Mouse (Mus musculus): ENCODE results near the gene Cnbd2.

Gene Cnbd2

GRCm38 (mm10) chr2:156309948-156310347 lies 2.2 kb upstream of the Cnbd2 start:
- in situ Hi-C loops (cut with MboI; ENCODE audit: low pct_unique_long_range_greater_than_20kb in 1 of 2, low sequenced_read_pairs in 2 of 2, unreplicated experiment in 1 of 2): no loop called here

GRCm38 (mm10) chr2:156310455-156310854 lies 1.6 kb upstream of the Cnbd2 start:
- in situ Hi-C loops (cut with MboI; ENCODE audit: low pct_unique_long_range_greater_than_20kb in 1 of 2, low sequenced_read_pairs in 2 of 2, unreplicated experiment in 1 of 2): no loop called here

- in situ Hi-C loops (cut with MboI; ENCODE audit: low pct_unique_long_range_greater_than_20kb in 1 of 2, low sequenced_read_pairs in 2 of 2, unreplicated experiment in 1 of 2): no loop called here
These were observed 1.2 kb upstream of the Cnbd2 start for GRCm38 (mm10) chr2:156310945-156311344.

DNA sequence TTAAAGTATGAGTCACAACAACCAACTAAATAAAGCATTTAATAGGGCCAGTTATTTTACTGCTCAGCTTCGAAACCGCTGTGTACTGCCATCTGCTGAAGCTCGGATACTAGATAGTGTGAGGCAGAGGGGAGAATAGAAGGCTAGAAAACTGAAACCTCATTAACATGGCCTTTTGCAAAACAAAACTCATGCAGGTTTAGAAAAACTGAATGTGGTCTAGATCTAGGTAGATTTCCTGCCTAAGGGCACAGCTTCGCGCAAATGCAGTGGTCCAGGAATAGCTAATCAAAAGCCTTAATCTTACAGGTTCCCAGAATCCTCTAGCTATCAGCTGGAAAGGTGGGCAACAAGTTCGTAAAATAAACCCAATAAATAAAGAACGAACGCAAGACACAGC lies 658 bp upstream of the Cnbd2 start:
- in situ Hi-C loops (cut with MboI; ENCODE audit: low pct_unique_long_range_greater_than_20kb in 1 of 2, low sequenced_read_pairs in 2 of 2, unreplicated experiment in 1 of 2): no loop called here

DNA sequence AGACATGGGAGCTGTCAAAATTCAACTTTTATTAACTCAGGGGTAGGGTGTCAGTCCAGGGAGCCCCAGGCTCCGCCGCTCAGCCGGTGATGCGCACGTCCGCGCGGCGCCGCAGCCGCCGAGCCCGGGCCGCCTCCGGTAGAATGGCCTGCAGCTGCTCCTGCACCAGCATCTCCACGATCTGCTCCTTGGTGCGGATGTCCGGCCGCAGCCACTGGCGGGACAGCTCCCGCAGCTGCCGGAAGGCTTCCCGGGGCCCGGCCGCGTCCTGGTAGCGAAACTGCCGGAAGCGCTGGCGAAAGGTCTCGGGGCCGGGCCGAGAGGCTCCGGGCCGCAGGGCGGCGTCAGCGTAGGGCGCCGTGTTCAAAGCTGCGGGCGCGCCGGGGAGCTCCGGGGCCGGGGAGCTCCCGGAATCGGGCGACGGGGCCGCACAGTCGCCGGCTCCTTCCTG lies 233 bp upstream of the Cnbd2 start:
- in situ Hi-C loops (cut with MboI; ENCODE audit: low pct_unique_long_range_greater_than_20kb in 1 of 2, low sequenced_read_pairs in 2 of 2, unreplicated experiment in 1 of 2): no loop called here

- in situ Hi-C loops (cut with MboI; ENCODE audit: low pct_unique_long_range_greater_than_20kb in 1 of 2, low sequenced_read_pairs in 2 of 2, unreplicated experiment in 1 of 2): no loop called here
These were observed 1.1 kb downstream of the Cnbd2 start for GRCm38 (mm10) chr2:156313153-156313552.

DNA sequence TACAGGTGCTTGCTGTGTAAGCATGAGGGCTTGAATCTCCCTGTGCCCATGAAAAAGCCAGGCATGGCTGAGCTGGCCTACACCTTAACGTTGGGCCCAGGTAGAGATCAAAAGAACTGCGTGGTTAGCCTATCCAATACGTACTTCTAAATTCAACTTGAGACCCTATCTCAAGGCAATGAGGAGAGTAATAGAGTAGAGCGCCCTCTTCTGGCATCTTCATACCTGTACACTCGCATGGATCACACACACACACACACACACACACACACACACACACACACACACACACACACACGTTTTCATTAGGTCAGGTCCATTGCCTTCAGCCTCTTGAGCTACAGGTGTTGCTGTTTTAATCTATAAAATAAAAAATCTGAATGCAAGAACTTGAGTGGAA lies 2.7 kb downstream of the Cnbd2 start:
- in situ Hi-C loops (cut with MboI; ENCODE audit: low pct_unique_long_range_greater_than_20kb in 1 of 2, low sequenced_read_pairs in 2 of 2, unreplicated experiment in 1 of 2): no loop called here

DNA sequence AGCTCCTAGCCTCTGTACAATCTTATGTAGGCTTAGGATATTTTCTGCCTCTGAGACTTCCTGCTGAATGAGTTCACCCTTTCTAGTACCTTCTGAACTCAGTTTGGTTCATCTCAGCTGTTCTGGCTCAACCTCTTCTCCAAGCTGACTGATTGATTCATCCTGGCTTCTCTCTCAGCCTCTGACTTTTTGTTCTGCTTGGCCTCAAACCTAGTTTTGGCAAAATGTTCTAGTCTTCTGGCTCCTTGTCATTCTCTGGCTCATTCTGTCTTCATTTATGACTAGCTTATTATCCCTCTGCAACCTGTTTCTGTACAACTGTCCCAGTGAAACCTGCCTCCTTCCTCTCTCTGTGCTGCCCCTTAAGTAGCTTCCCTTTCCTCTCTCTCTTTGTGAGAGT lies 6.4 kb downstream of the Cnbd2 start:
- in situ Hi-C loops (cut with MboI; ENCODE audit: low pct_unique_long_range_greater_than_20kb in 1 of 2, low sequenced_read_pairs in 2 of 2, unreplicated experiment in 1 of 2): no loop called here

- in situ Hi-C loops (cut with MboI; ENCODE audit: low pct_unique_long_range_greater_than_20kb in 1 of 2, low sequenced_read_pairs in 2 of 2, unreplicated experiment in 1 of 2): no loop called here
These were observed 9.4 kb downstream of the Cnbd2 start for GRCm38 (mm10) chr2:156321538-156321937.

DNA sequence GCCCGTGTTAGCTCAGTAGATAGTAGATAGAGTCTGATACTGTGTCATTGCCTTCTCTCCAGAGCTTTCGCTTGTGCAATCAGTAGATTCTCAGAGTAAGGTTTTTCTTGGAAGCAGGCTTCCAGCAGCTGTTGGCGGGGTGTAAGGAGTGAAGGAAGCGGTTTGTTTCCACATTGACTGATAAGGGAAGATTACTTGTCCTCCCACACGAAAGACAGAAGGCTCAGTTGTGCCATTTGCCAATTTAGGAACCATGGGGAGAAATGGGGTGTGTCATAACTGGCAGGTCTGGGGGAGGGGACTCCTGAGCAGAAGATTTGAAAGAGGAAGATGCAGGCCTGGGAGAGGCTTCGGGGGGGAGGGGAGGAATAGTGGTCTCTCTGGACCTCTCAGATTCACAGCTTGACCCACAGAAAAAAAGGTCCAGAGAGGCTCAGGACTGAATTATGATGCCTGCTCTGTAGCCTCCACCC lies 12.1 kb downstream of the Cnbd2 start:
- in situ Hi-C loops (cut with MboI; ENCODE audit: low pct_unique_long_range_greater_than_20kb in 1 of 2, low sequenced_read_pairs in 2 of 2, unreplicated experiment in 1 of 2): no loop called here

DNA sequence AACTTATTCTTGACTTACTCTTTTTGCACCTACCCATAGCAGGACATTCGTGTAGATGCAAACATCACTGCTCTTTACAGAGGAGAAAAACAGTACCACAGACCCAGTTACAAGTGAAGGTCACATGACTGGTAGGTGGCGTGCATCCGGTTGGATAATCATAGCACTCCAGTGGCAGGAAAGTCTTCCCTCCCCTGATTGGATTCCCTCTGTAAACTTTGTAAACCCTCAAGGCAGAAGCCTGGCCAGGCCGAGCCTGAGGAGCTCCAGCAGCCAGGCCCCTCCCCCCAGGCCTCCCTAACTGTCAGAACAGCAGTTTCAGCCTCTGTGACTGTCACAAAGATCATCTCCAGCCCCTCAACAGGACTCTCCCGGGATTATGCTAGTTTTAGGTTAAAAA lies 12.6 kb downstream of the Cnbd2 start:
- in situ Hi-C loops (cut with MboI; ENCODE audit: low pct_unique_long_range_greater_than_20kb in 1 of 2, low sequenced_read_pairs in 2 of 2, unreplicated experiment in 1 of 2): no loop called here

DNA sequence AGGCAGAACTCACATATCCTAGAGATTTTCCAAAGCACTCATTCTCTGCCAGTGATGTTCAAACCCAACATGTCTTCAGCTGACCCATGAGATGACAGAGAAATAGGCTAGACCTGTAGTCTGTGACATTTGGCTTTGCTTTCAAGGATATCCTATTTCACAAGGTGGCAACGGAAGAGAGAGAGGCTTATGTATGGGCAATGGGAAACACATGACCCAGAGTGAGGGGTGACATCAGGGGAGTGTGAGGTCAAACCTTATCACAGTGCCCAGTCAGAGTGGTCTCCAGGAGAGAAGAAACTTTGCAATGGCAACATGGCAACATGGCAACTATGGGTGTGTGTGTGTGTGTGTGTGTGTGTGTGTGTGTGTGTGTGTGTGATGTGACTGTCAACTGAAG lies 18.6 kb downstream of the Cnbd2 start:
- in situ Hi-C loops (cut with MboI; ENCODE audit: low pct_unique_long_range_greater_than_20kb in 1 of 2, low sequenced_read_pairs in 2 of 2, unreplicated experiment in 1 of 2): no loop called here

DNA sequence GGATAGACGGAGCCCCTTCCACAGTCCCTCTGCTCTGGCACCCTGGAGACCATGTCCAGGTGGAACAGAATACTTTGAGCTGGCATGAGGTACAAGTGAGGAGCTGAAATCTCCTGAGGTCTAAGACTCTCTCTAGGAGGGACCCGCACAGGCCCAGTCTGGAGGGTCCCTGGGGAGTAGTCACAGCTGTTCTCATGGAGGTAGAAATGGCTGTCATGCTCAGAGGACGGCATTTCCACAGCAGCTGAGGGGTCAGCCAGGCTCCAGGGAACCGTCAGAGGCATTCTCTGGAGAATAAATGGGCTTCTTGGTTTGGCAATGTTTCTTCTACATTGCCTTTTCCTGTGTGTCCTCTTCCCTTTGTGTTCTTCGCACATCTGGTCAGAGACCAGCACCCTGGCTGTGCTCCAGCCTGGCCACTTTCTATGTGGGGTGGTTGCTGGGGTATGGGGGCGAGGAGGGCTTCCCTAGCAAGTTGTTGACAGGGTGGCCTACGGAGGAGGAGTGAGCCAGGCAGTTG lies 19.4 kb downstream of the Cnbd2 start:
- in situ Hi-C loops (cut with MboI; ENCODE audit: low pct_unique_long_range_greater_than_20kb in 1 of 2, low sequenced_read_pairs in 2 of 2, unreplicated experiment in 1 of 2): no loop called here

DNA sequence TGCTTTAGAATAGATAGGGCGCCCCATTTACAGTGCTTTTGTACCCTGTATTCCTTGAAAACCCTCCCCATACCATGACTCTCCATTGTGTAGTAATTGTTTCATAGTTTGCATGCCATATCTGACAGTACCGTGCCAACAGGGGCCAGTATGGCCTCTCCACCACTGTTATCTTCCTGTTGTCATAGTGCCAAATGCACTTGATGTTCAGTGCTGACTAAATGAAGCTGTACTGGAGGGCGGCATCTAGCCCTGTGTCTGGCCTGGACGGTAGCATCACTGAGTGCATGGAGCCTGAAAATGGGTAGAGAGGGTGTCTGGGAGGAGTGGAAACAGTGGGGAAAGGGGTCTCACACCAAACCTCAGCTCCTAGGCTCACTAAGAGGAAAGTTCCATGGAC lies 28.0 kb downstream of the Cnbd2 start:
- in situ Hi-C loops (cut with MboI; ENCODE audit: low pct_unique_long_range_greater_than_20kb in 1 of 2, low sequenced_read_pairs in 2 of 2, unreplicated experiment in 1 of 2): no loop called here

- in situ Hi-C loops (cut with MboI; ENCODE audit: low pct_unique_long_range_greater_than_20kb in 1 of 2, low sequenced_read_pairs in 2 of 2, unreplicated experiment in 1 of 2): no loop called here
These were observed 32.9 kb downstream of the Cnbd2 start for GRCm38 (mm10) chr2:156344775-156345532.

DNA sequence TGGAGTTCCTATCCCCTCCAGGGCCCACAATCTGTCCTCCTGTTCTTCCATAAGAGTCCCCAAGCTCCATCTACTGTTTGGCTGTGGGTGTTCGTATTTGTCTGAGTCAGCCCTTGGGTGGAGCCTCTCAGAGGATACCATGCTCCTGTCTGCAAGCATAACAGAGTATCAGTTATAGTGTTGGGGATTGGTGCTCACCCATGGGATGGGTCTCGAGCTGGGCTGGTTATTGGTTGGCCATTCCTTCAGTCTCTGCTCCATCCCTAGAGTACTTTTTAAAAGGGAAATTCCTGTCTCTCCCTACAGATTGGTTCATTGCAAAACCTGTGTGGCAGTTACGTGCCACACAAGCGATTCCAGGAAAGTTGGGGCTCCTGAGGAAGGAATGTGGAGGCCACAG lies 36.7 kb downstream of the Cnbd2 start:
- in situ Hi-C loops (cut with MboI; ENCODE audit: low pct_unique_long_range_greater_than_20kb in 1 of 2, low sequenced_read_pairs in 2 of 2, unreplicated experiment in 1 of 2): no loop called here

DNA sequence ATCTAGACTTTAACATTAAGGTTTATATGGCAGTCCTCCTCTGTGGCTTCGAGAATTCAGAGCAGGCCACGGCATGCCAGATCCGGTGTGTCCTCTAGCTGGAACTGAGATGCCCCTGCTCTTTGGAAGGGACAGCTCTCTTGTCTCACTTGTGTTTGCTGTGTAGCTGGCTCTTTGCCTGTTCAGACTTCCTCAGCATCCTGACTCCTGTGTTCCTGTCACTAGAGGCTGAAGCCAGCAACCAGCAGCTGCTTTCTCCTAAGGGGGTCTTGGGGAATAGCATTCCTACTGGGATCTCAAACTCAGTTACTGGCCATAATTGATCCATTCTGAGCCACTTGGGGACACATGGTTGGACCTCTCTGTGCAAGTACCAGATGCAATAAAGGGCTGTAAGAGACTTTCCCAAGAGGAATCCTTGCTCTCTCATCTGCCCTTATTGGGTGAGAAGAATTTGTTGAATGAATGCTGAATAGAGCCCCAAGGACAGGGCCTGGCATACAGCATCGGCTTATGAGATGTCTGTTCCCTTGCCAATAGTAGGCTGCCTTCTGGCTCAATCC lies 37.3 kb downstream of the Cnbd2 start:
- in situ Hi-C loops (cut with MboI; ENCODE audit: low pct_unique_long_range_greater_than_20kb in 1 of 2, low sequenced_read_pairs in 2 of 2, unreplicated experiment in 1 of 2): no loop called here

DNA sequence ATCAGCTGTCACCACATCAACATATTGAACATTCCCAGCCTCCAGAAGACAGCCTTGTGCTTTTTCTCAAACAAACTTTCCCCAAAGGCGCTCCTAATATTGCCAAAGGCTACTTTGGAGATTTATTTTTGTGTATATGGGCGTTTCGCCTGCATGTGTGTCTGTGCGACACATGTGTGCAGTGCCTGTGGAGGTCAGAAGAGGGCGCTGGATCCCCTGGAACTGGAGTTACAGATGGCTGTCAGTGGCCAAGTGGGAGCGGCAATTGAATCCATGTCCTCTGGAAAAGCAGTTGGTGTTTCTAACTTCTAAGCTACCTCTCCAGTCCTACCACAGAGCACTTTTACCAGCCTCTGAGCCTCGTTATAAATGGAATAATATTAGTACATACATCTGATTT lies 39.1 kb downstream of the Cnbd2 start:
- in situ Hi-C loops (cut with MboI; ENCODE audit: low pct_unique_long_range_greater_than_20kb in 1 of 2, low sequenced_read_pairs in 2 of 2, unreplicated experiment in 1 of 2): no loop called here

DNA sequence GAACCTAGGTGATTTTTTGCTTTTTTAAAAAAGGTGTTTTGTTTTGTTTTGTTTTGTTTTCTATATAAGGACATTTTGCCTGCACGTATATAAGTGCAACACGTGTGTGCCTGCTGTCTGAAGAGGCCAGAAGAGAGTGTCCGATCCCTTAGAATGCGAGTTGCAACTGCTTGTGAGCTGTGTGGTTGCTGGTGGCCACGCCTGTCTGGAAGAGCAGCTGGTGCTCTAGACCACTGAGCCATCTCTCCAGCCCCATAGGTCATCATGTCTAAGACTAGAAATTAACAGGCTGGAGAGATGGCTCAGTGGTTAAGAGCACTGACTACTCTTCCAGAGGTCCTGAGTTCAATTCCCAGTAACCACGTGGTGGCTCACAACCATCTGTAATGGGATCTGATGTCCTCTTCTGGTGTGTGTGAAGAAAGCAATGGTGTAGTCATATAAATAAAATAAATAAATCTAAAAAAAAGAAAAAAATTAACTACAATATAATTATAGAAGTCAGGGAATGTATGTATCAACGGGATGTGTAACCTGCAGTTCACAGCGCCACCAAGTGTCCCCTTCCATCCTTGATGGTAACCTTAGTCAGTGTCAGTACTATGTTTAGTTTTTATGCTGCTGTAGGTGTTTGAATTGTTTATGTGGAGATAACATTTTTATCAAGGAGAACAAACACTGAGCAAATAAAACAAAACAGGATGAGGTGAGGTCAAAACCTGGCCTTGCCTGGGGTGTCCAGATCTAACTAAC lies 40.5 kb downstream of the Cnbd2 start:
- in situ Hi-C loops (cut with MboI; ENCODE audit: low pct_unique_long_range_greater_than_20kb in 1 of 2, low sequenced_read_pairs in 2 of 2, unreplicated experiment in 1 of 2): no loop called here

Data from mouse embryonic stem cell (cell line).